Mouse (Mus musculus): ENCODE measurements around the gene Lrba. TPM values are rescaled to one million over a fixed set of nuclear protein-coding genes. Genes with fewer than 3 reads are reported as not detected.

Gene Lrba
- polyA plus RNA-seq, 1 experiment: 5.6 TPM

DNA sequence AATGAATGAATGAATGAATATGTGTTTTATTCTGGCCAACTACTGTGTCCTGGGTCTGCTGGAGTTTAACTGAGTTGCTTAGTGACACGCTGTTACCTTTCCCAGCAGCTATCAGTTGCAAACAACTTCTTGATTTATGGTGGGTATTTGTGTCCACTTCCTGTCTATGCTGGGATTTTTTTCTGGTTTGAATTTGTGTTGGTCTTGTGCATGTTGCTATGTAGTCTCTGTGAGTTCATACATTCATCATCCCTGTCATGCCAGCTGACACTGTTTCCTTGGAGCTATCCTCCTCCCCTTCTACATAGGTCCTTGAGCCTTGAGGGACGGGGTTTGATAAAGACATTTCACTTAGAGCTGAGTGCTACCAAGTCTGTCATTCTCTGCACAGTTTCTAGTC lies 84.4 kb downstream of the Lrba start:
- no peak overlapping the region for H3K4me3 ChIP-seq
- TF ChIP-seq TCF12 (IDR thresholded peaks at IDR 0.05; ENCODE audit: insufficient read depth, poor library complexity, severe bottlenecking): no peak
- TF ChIP-seq SRF (IDR thresholded peaks at IDR 0.05; ENCODE audit: control insufficient read depth, insufficient read length, low read depth): no peak
- no peak for TF ChIP-seq CEBPB (IDR thresholded peaks at IDR 0.05; ENCODE audit: insufficient read depth, poor library complexity, severe bottlenecking)
- no peak for TF ChIP-seq MYOD1 (IDR thresholded peaks at IDR 0.05; ENCODE audit: control insufficient read depth in 1 of 3, insufficient read length in 2 of 3, low read depth in 2 of 3)
- no peak for TF ChIP-seq REST (IDR thresholded peaks at IDR 0.05; ENCODE audit: insufficient read depth, insufficient read length)
- TF ChIP-seq MYOG (IDR thresholded peaks at IDR 0.05; ENCODE audit: control insufficient read depth in 1 of 3, insufficient read depth in 1 of 3, insufficient read length in 2 of 3, low read depth in 2 of 3): no peak
- TF ChIP-seq TCF3 (IDR thresholded peaks at IDR 0.05; ENCODE audit: insufficient read length, low read depth): no peak
- no peak for TF ChIP-seq MAX (IDR thresholded peaks at IDR 0.05; ENCODE audit: low read depth)
- no peak for TF ChIP-seq USF1 (IDR thresholded peaks at IDR 0.05; ENCODE audit: low read depth)
- TF ChIP-seq E2F4 (IDR thresholded peaks at IDR 0.05; ENCODE audit: insufficient read depth): no peak
- no peak for TF ChIP-seq POLR2A (IDR thresholded peaks at IDR 0.05; ENCODE audit: insufficient read length, low read depth)
- no peak for TF ChIP-seq POLR2AphosphoS2 (IDR thresholded peaks at IDR 0.05; ENCODE audit: insufficient read length, low read depth)
- no peaks in the 10 kb centered on the region for H3K27me3 ChIP-seq (ENCODE audit: control insufficient read depth, insufficient read depth, insufficient read length)
- no peaks in the 10 kb centered on the region for H3K36me3 ChIP-seq (ENCODE audit: control insufficient read depth, insufficient read depth)
- no peak overlapping the region for H3K4me2 ChIP-seq (ENCODE audit: low read depth)
- H3K79me2 ChIP-seq (ENCODE audit: control insufficient read depth, insufficient read depth): no peaks in the 10 kb centered on the region
- no peak overlapping the region for H3ac ChIP-seq (ENCODE audit: control insufficient read depth, insufficient read length)

DNA sequence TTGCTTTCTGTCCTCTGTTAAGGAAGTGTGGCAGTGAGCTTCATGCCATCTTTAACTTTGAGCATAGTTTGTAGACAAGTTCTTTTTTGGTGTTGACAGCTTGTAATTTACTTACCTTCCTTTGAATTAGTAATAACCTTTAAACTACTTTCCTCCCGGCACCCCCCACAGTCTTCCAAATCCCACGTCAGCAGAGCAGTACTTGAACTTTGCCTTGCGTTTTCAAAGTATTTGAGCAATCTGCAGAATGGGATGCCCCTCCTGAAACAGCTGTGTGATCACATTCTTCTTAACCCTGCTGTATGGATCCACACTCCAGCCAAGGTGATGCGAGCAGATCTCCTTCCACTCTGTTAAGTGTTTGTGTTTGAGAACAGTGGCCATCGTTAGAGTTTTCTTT lies 85.7 kb downstream of the Lrba start:
- Histone ChIP-seq H3ac (ENCODE audit: control insufficient read depth, insufficient read length) (no peak overlapping the region), H3K4me3 (no peak overlapping the region), H3K36me3 (ENCODE audit: control insufficient read depth, insufficient read depth) (no peaks in the 10 kb centered on the region), H3K79me2 (ENCODE audit: control insufficient read depth, insufficient read depth) (no peaks in the 10 kb centered on the region), H3K4me2 (ENCODE audit: low read depth) (no peak overlapping the region), H3K27me3 (ENCODE audit: control insufficient read depth, insufficient read depth, insufficient read length) (no peaks in the 10 kb centered on the region)
- TF ChIP-seq SRF (IDR thresholded peaks at IDR 0.05; ENCODE audit: control insufficient read depth, insufficient read length, low read depth) (no peak), MYOG (IDR thresholded peaks at IDR 0.05; ENCODE audit: control insufficient read depth in 1 of 3, insufficient read depth in 1 of 3, insufficient read length in 2 of 3, low read depth in 2 of 3) (no peak), CEBPB (IDR thresholded peaks at IDR 0.05; ENCODE audit: insufficient read depth, poor library complexity, severe bottlenecking) (no peak)

DNA sequence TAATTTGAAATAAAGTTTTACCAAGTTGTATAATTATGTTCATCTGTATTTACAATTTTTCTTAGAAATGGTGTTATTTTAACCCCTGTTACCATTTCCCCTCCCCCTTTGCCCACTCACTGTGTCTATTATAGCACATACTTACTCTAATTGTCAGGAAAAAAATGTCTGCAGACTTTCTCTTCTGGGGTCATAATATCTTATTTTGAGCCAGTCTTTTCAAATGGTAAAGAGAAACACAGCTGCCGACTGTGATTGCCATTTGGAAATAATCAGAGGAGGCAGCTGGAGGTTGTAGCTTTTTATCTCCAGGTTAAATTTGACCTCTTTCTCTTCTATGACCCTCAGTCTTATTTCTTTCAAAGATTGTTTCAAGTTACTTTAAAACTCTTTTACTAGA lies 86.9 kb downstream of the Lrba start:
- Histone ChIP-seq H3K79me2 (ENCODE audit: control insufficient read depth, insufficient read depth) (no peaks in the 10 kb centered on the region), H3K36me3 (ENCODE audit: control insufficient read depth, insufficient read depth) (no peaks in the 10 kb centered on the region), H3K4me3 (no peak overlapping the region), H3K4me2 (ENCODE audit: low read depth) (no peak overlapping the region), H3K27me3 (ENCODE audit: control insufficient read depth, insufficient read depth, insufficient read length) (no peaks in the 10 kb centered on the region), H3ac (ENCODE audit: control insufficient read depth, insufficient read length) (no peak overlapping the region)
- TF ChIP-seq CEBPB (IDR thresholded peaks at IDR 0.05; ENCODE audit: insufficient read depth, poor library complexity, severe bottlenecking): no peak
- no peak for TF ChIP-seq E2F4 (IDR thresholded peaks at IDR 0.05; ENCODE audit: insufficient read depth)
- no peak for TF ChIP-seq POLR2AphosphoS2 (IDR thresholded peaks at IDR 0.05; ENCODE audit: insufficient read length, low read depth)
- no peak for TF ChIP-seq MYOG (IDR thresholded peaks at IDR 0.05; ENCODE audit: control insufficient read depth in 1 of 3, insufficient read depth in 1 of 3, insufficient read length in 2 of 3, low read depth in 2 of 3)

DNA sequence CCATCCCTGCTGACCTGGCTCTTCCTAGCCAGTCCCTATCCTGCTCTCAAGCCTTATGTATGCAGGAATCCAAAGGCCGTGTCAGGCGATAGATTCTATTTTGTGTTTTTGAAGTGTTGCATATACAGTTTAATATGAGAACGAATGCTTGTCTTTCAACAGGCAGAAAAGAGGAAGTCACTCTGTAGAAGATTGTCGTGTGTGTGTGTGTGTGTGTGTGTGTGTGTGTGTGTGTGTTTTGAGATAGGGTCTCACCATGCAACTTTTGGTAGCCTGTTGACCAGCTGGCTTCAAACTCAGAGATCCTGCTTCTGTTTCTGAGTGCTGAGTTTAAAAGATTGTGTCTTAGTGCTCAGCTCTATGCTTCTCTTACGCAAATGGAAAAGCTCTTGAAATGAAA lies 93.2 kb downstream of the Lrba start:
- Histone ChIP-seq H3K36me3 (ENCODE audit: control insufficient read depth, insufficient read depth) (no peaks in the 10 kb centered on the region), H3K4me3 (no peak overlapping the region), H3K79me2 (ENCODE audit: control insufficient read depth, insufficient read depth) (no peaks in the 10 kb centered on the region), H3K4me2 (ENCODE audit: low read depth) (no peak overlapping the region), H3K27me3 (ENCODE audit: control insufficient read depth, insufficient read depth, insufficient read length) (no peaks in the 10 kb centered on the region), H3ac (ENCODE audit: control insufficient read depth, insufficient read length) (no peak overlapping the region)
- TF ChIP-seq TCF3 (IDR thresholded peaks at IDR 0.05; ENCODE audit: insufficient read length, low read depth): no peak
- TF ChIP-seq MAX (IDR thresholded peaks at IDR 0.05; ENCODE audit: low read depth): no peak
- TF ChIP-seq POLR2AphosphoS2 (IDR thresholded peaks at IDR 0.05; ENCODE audit: insufficient read length, low read depth): no peak
- no peak for TF ChIP-seq POLR2A (IDR thresholded peaks at IDR 0.05; ENCODE audit: insufficient read length, low read depth)
- no peak for TF ChIP-seq MYOD1 (IDR thresholded peaks at IDR 0.05; ENCODE audit: control insufficient read depth in 1 of 3, insufficient read length in 2 of 3, low read depth in 2 of 3)
- no peak for TF ChIP-seq TCF12 (IDR thresholded peaks at IDR 0.05; ENCODE audit: insufficient read depth, poor library complexity, severe bottlenecking)
- TF ChIP-seq E2F4 (IDR thresholded peaks at IDR 0.05; ENCODE audit: insufficient read depth): no peak
- no peak for TF ChIP-seq CEBPB (IDR thresholded peaks at IDR 0.05; ENCODE audit: insufficient read depth, poor library complexity, severe bottlenecking)
- TF ChIP-seq USF1 (IDR thresholded peaks at IDR 0.05; ENCODE audit: low read depth): no peak
- TF ChIP-seq MYOG (IDR thresholded peaks at IDR 0.05; ENCODE audit: control insufficient read depth in 1 of 3, insufficient read depth in 1 of 3, insufficient read length in 2 of 3, low read depth in 2 of 3): no peak
- no peak for TF ChIP-seq SRF (IDR thresholded peaks at IDR 0.05; ENCODE audit: control insufficient read depth, insufficient read length, low read depth)
- TF ChIP-seq REST (IDR thresholded peaks at IDR 0.05; ENCODE audit: insufficient read depth, insufficient read length): no peak

DNA sequence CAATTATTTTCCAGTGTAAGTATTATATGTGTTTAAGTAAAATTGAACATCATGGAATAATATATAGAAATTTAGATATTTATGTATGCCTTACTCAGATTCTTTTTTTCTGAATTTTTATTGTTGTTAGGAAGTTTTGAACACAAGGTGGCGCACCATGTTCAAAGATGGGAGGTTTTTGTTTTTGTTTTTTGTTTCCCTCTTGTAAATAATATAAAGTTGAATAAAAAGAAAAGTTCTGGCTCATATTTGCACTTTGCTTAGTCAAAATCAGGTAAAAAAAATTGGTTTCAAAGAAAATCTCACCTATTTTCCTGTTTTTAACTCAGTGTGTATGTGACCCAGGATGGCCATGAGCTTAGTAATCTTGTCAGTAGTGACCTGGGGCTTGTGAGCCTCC lies 104.1 kb downstream of the Lrba start:
- Histone ChIP-seq H3ac (ENCODE audit: control insufficient read depth, insufficient read length) (no peak overlapping the region), H3K79me2 (ENCODE audit: control insufficient read depth, insufficient read depth) (no peaks in the 10 kb centered on the region), H3K4me2 (ENCODE audit: low read depth) (no peak overlapping the region), H3K4me3 (no peak overlapping the region), H3K36me3 (ENCODE audit: control insufficient read depth, insufficient read depth) (no peaks in the 10 kb centered on the region), H3K27me3 (ENCODE audit: control insufficient read depth, insufficient read depth, insufficient read length) (no peaks in the 10 kb centered on the region)
- TF ChIP-seq TCF12 (IDR thresholded peaks at IDR 0.05; ENCODE audit: insufficient read depth, poor library complexity, severe bottlenecking): no peak
- TF ChIP-seq MYOG (IDR thresholded peaks at IDR 0.05; ENCODE audit: control insufficient read depth in 1 of 3, insufficient read depth in 1 of 3, insufficient read length in 2 of 3, low read depth in 2 of 3): no peak
